Mouse (Mus musculus): ENCODE data around the gene Ttc36.

- no peak for TF ChIP-seq CTCF (IDR thresholded peaks at IDR 0.05)
- no peak for TF ChIP-seq EP300 (IDR thresholded peaks at IDR 0.05; ENCODE audit: insufficient read depth, low read depth, low read length)
These were observed 44.6 kb upstream of the Ttc36 start for GRCm38 (mm10) chr9:44847446-44847845.

Data from heart, adult 2 months (tissue).